Mouse (Mus musculus): ENCODE data around the gene AK157302. TPM values are rescaled to one million over a fixed set of nuclear protein-coding genes. Genes with fewer than 3 reads are reported as not detected.

AK157302 gene
- polyA plus RNA-seq (2017; shearing (Covaris generic)), result not detected

GRCm38 (mm10) chr13:21495080-21495479 lies at the start of gene AK157302:
Gene AK157302, plus strand, starts transcription at chr13:21495223.

GRCm38 (mm10) chr13:21453449-21453848 lies 41.6 kb upstream of the AK157302 start, which contains the start of gene Zscan26:
Gene Zscan26, minus strand, starts transcription at chr13:21453730.

GRCm38 (mm10) chr13:21468061-21469019 lies 26.7 kb upstream of the AK157302 start, which contains the start of gene Nkapl:
Gene Nkapl, minus strand, starts transcription at chr13:21468509.

GRCm38 (mm10) chr13:21478759-21479670 lies 16.0 kb upstream of the AK157302 start, which contains the start of the genes Zkscan4 and Gm10065:
Gene Zkscan4, plus strand, starts transcription at chr13:21478907.
Gene Gm10065, minus strand, starts transcription at chr13:21479441.

GRCm38 (mm10) chr13:21501182-21501581 lies 6.2 kb downstream of the AK157302 start, which contains the start of gene Gm11273:
Gene Gm11273, minus strand, starts transcription at chr13:21501418.

GRCm38 (mm10) chr13:21530781-21531201 lies 35.8 kb downstream of the AK157302 start, which contains the start of gene Zkscan8:
Gene Zkscan8, minus strand, starts transcription at chr13:21531120.

GRCm38 (mm10) chr13:21542708-21543107 lies 47.7 kb downstream of the AK157302 start, which contains the start of gene Olfr1366:
Gene Olfr1366, minus strand, starts transcription at chr13:21542808.

Other genes with a start within 250 kb of the AK157302 start
- gene Gpx5, start 202.5 kb upstream of the AK157302 start, polyA plus RNA-seq (2017; shearing (Covaris generic)), result not detected
- gene Gpx6, start 183.1 kb upstream of the AK157302 start, polyA plus RNA-seq (2017; shearing (Covaris generic)), result not detected
- gene Olfr1367, start 148.3 kb upstream of the AK157302 start, polyA plus RNA-seq (2017; shearing (Covaris generic)), result not detected
- 15.3 TPM for gene Zscan12, start 132.4 kb upstream of the AK157302 start, polyA plus RNA-seq (2017; shearing (Covaris generic))
- 74.5 TPM for gene Zkscan3, start 92.5 kb upstream of the AK157302 start, polyA plus RNA-seq (2017; shearing (Covaris generic))
- gene Pgbd1, start 54.2 kb upstream of the AK157302 start, polyA plus RNA-seq (2017; shearing (Covaris generic)), result 0.96 TPM
- 12.8 TPM for gene Zscan26, start 41.5 kb upstream of the AK157302 start, polyA plus RNA-seq (2017; shearing (Covaris generic))
- gene Nkapl, start 26.7 kb upstream of the AK157302 start, polyA plus RNA-seq (2017; shearing (Covaris generic)), result 0.20 TPM
- not detected for gene Zkscan4, start 16.3 kb upstream of the AK157302 start, polyA plus RNA-seq (2017; shearing (Covaris generic))
- not detected for gene Gm10065, start 15.8 kb upstream of the AK157302 start, polyA plus RNA-seq (2017; shearing (Covaris generic))
- gene Gm11273, start 6.2 kb downstream of the AK157302 start, polyA plus RNA-seq (2017; shearing (Covaris generic)), result 11.1 TPM
- 10.4 TPM for gene Zkscan8, start 35.9 kb downstream of the AK157302 start, polyA plus RNA-seq (2017; shearing (Covaris generic))
- gene Olfr1366, start 47.6 kb downstream of the AK157302 start, polyA plus RNA-seq (2017; shearing (Covaris generic)), result not detected
- gene Olfr1535, start 64.7 kb downstream of the AK157302 start, polyA plus RNA-seq (2017; shearing (Covaris generic)), result 0.20 TPM
- gene Olfr1364, start 86.5 kb downstream of the AK157302 start, polyA plus RNA-seq (2017; shearing (Covaris generic)), result not detected
- not detected for gene Olfr1362, start 118.8 kb downstream of the AK157302 start, polyA plus RNA-seq (2017; shearing (Covaris generic))
- not detected for gene Olfr11, start 147.3 kb downstream of the AK157302 start, polyA plus RNA-seq (2017; shearing (Covaris generic))
- not detected for gene Olfr1361, start 168.2 kb downstream of the AK157302 start, polyA plus RNA-seq (2017; shearing (Covaris generic))
- gene Olfr1360, start 182.2 kb downstream of the AK157302 start, polyA plus RNA-seq (2017; shearing (Covaris generic)), result not detected
- not detected for gene Olfr1359, start 202.9 kb downstream of the AK157302 start, polyA plus RNA-seq (2017; shearing (Covaris generic))
- gene Hist1h2bl, start 220.9 kb downstream of the AK157302 start, polyA plus RNA-seq (2017; shearing (Covaris generic)), result not detected
- gene Hist1h2ai, start 221.2 kb downstream of the AK157302 start, polyA plus RNA-seq (2017; shearing (Covaris generic)), result not detected
- gene Hist1h3h, start 222.4 kb downstream of the AK157302 start, polyA plus RNA-seq (2017; shearing (Covaris generic)), result not detected
- 0.82 TPM for gene Hist1h2bm, start 226.8 kb downstream of the AK157302 start, polyA plus RNA-seq (2017; shearing (Covaris generic))
- not detected for gene Hist1h4j, start 239.8 kb downstream of the AK157302 start, polyA plus RNA-seq (2017; shearing (Covaris generic))

Measured in inflammation-experienced regulatory T-cells, adult 16 weeks (primary cell).